In genomic region chr5:24733134-24733533, GRCm38 (mm10) we compare ENCODE assay signal across 11 mouse cellular contexts. TPM values are rescaled to one million over a fixed set of nuclear protein-coding genes. Genes with fewer than 3 reads are reported as not detected.
A peak's percentile ranks its signal among the peaks of the same experiment; 100 is the strongest.
DNase-seq lines count a peak whose midpoint lies in the region; ATAC-seq and TF ChIP-seq lines count a peak whose summit lies in the region.
"Had no signal": no experiment of that assay in that cellular context is flagged by ENCODE, and none has a peak within 500 bp of the region (broad histone marks: within the 10 kb centered on the region; RNA-seq: fewer than 3 reads in every experiment).

No protein-coding gene starts in this region.

- no peaks in the 10 kb centered on the region for H3K9me3 ChIP-seq in hindbrain, embryonic 11.5 days (ENCODE audit: control insufficient read depth, low read length)
- H3K9me3 ChIP-seq in hindbrain, postnatal 0 days (ENCODE audit: low read length) = no peaks in the 10 kb centered on the region
- H3K9me3 ChIP-seq in embryonic facial prominence, embryonic 15.5 days (replicated peaks) = no peaks in the 10 kb centered on the region

- no peak for TF ChIP-seq CTCF in hindbrain, postnatal 0 days (IDR thresholded peaks at IDR 0.05; ENCODE audit: low read depth)

- no peaks in the 10 kb centered on the region for H3K36me3 ChIP-seq in hindbrain, embryonic 11.5 days (ENCODE audit: control insufficient read depth, insufficient read depth, low read length)
- H3K36me3 ChIP-seq in hindbrain, postnatal 0 days (ENCODE audit: insufficient read depth, low read length) = no peaks in the 10 kb centered on the region
- no peaks in the 10 kb centered on the region for H3K36me3 ChIP-seq in embryonic facial prominence, embryonic 15.5 days

- 1% methylated on average over 8 of the region's 8 CpGs for WGBS in hindbrain, embryonic 11.5 days
- 8% methylated on average over 8 of the region's 8 CpGs for WGBS in hindbrain, postnatal 0 days
- 2% methylated on average over 8 of the region's 8 CpGs for WGBS in embryonic facial prominence, embryonic 15.5 days

- ATAC-seq in hindbrain, embryonic 11.5 days (ENCODE audit: low FRiP score) = peak; percentile 47; the same call in 1 of the 2 replicates
- ATAC-seq in hindbrain, postnatal 0 days = no peak
- peak; percentile 65 for ATAC-seq in embryonic facial prominence, embryonic 15.5 days (ENCODE audit: insufficient number of reproducible peaks, low FRiP score, low TSS enrichment, low read depth)

- peak; percentile 61 for DNase-seq in hindbrain, embryonic 11.5 days (ENCODE audit: low spot score)
- DNase-seq in hindbrain, postnatal 0 days (ENCODE audit: low spot score) = no peak
- DNase-seq in kidney, postnatal 25 days = peak; percentile 66 to 79
- DNase-seq in retina, embryonic 14.5 days (ENCODE audit: low spot score) = peak; percentile 69
- DNase-seq in spleen, postnatal 36 days (ENCODE audit: low spot score in 2 of 2) = no peak
- no peak for DNase-seq in left cerebral cortex, postnatal 14 days (ENCODE audit: low spot score in 2 of 2)
- no peak for DNase-seq in ovary, postnatal 14 days (ENCODE audit: low spot score)
- DNase-seq: gastrocnemius, postnatal 10 days; thymus, postnatal 14 days had no signal

- H3K27ac ChIP-seq in hindbrain, embryonic 11.5 days (ENCODE audit: low read depth, low read length) = no peak overlapping the region
- no peak overlapping the region for H3K27ac ChIP-seq in hindbrain, postnatal 0 days
- H3K27ac ChIP-seq in embryonic facial prominence, embryonic 15.5 days (replicated peaks) = peak overlapping the region; percentile 72; the same call in 1 of the 2 replicates

- peaks cover 4% of the 10 kb centered on the region for H3K4me1 ChIP-seq in hindbrain, embryonic 11.5 days (replicated peaks; ENCODE audit: control insufficient read depth, insufficient read depth, low read length)
- peaks cover 12% of the 10 kb centered on the region; the same call in 1 of the 2 replicates for H3K4me1 ChIP-seq in hindbrain, postnatal 0 days (ENCODE audit: insufficient read depth, low read length)
- H3K4me1 ChIP-seq in embryonic facial prominence, embryonic 15.5 days = peaks cover 48% of the 10 kb centered on the region

- intact Hi-C loops in left cerebral cortex, postnatal 14 days (cut with DNase I) = no loop called here

- no peak overlapping the region for H3K9ac ChIP-seq in hindbrain, embryonic 11.5 days (ENCODE audit: low read depth, low read length)
- H3K9ac ChIP-seq in hindbrain, postnatal 0 days (replicated peaks; ENCODE audit: low read length) = no peak overlapping the region
- H3K9ac ChIP-seq in embryonic facial prominence, embryonic 15.5 days = no peak overlapping the region

- no peak overlapping the region for H3K4me2 ChIP-seq in hindbrain, embryonic 11.5 days (replicated peaks; ENCODE audit: low read depth, low read length)
- H3K4me2 ChIP-seq in hindbrain, postnatal 0 days (ENCODE audit: low read depth, low read length) = no peak overlapping the region
- H3K4me2 ChIP-seq in embryonic facial prominence, embryonic 15.5 days (replicated peaks) = no peak overlapping the region

- no peak overlapping the region for H3K4me3 ChIP-seq in hindbrain, embryonic 11.5 days (ENCODE audit: low read depth, low read length)
- no peak overlapping the region for H3K4me3 ChIP-seq in hindbrain, postnatal 0 days (ENCODE audit: low read length)
- no peak overlapping the region for H3K4me3 ChIP-seq in embryonic facial prominence, embryonic 15.5 days (replicated peaks)

- H3K27me3 ChIP-seq in hindbrain, embryonic 11.5 days (ENCODE audit: control insufficient read depth, insufficient read depth, low read length) = peaks cover 24% of the 10 kb centered on the region
- peaks cover 20% of the 10 kb centered on the region; the same call in 1 of the 2 replicates for H3K27me3 ChIP-seq in hindbrain, postnatal 0 days (ENCODE audit: insufficient read depth, low read length)
- H3K27me3 ChIP-seq in embryonic facial prominence, embryonic 15.5 days = no peaks in the 10 kb centered on the region

RNA-seq across cellular contexts. Expression of gene Wdr86, which starts 2.6 kb away (rescaled TPM):
- polyA plus RNA-seq in hindbrain, embryonic 11.5 days (2014; fragmentation: Nextera tagmentation; extraction: Ambion mirVana) = 15.4 and 17.5 TPM in 2 replicates
- 15.4 and 16.0 TPM in 2 replicates for total RNA-seq in hindbrain, postnatal 0 days (2014; rRNA removed)
- polyA plus RNA-seq in hindbrain, postnatal 0 days (2015; fragmentation: Nextera tagmentation; extraction: Ambion mirVana) = 7.8 and 8.0 TPM in 2 replicates
- polyA plus RNA-seq in embryonic facial prominence, embryonic 15.5 days (2015; fragmentation: Nextera tagmentation; extraction: Ambion mirVana) = 31.3 and 35.9 TPM in 2 replicates
- total RNA-seq in left cerebral cortex, postnatal 14 days (2021) = 1 to 10 TPM; 1.1 to 1.3 TPM
- total RNA-seq: MEL had no signal

RNA-seq across cellular contexts. Expression of gene Crygn, which starts 24.7 kb away (rescaled TPM):
- polyA plus RNA-seq in hindbrain, embryonic 11.5 days (2014; fragmentation: Nextera tagmentation; extraction: Ambion mirVana) = 0.84 TPM in 1 of 2 replicates, not detected in the other
- not detected in 2 replicates for total RNA-seq in hindbrain, postnatal 0 days (2014; rRNA removed)
- 4.7 and 5.4 TPM in 2 replicates for polyA plus RNA-seq in hindbrain, postnatal 0 days (2015; fragmentation: Nextera tagmentation; extraction: Ambion mirVana)
- 2.6 and 2.8 TPM in 2 replicates for polyA plus RNA-seq in embryonic facial prominence, embryonic 15.5 days (2015; fragmentation: Nextera tagmentation; extraction: Ambion mirVana)
- not detected for total RNA-seq in left cerebral cortex, postnatal 14 days (2021)
- total RNA-seq: gastrocnemius, postnatal 10 days; MEL had no signal

RNA-seq across cellular contexts. Expression of gene Nub1, which starts 47.8 kb away (rescaled TPM):
- 36.0 and 37.3 TPM in 2 replicates for polyA plus RNA-seq in hindbrain, embryonic 11.5 days (2014; fragmentation: Nextera tagmentation; extraction: Ambion mirVana)
- 33.8 and 37.1 TPM in 2 replicates for total RNA-seq in hindbrain, postnatal 0 days (2014; rRNA removed)
- polyA plus RNA-seq in hindbrain, postnatal 0 days (2015; fragmentation: Nextera tagmentation; extraction: Ambion mirVana) = 40.5 and 42.5 TPM in 2 replicates
- 31.5 and 34.4 TPM in 2 replicates for polyA plus RNA-seq in embryonic facial prominence, embryonic 15.5 days (2015; fragmentation: Nextera tagmentation; extraction: Ambion mirVana)
- 10 to 100 TPM; 67.5 to 73.9 TPM for total RNA-seq in left cerebral cortex, postnatal 14 days (2021)

Comparison
In these comparisons a context has a peak if more than half of its experiments do, and no peak if none do; other contexts are left out.
1. DNase-seq: peak in hindbrain, embryonic 11.5 days (single experiment), kidney, postnatal 25 days (2 of 2) and retina, embryonic 14.5 days (single experiment); none in hindbrain, postnatal 0 days (single experiment), spleen, postnatal 36 days (0 of 2), left cerebral cortex, postnatal 14 days (0 of 2) and ovary, postnatal 14 days (single experiment).